Mouse (Mus musculus) small intestine, adult 2 months (tissue): ENCODE measurements around the gene Eif2ak2.

Experiments
- CTCF ChIP-seq: fragments of 200-500 bp; IDR thresholded peaks from 2 replicates; pipeline ENCODE4 v1.5.1; 2012; ENCODE audit warnings: low read depth, mild to moderate bottlenecking, control low read depth, inconsistent platforms, low read length, moderate library complexity, mixed read lengths; ENCODE audit not compliant: insufficient replicate concordance, insufficient read length; ENCODE audit errors: extremely low read depth
- POLR2A ChIP-seq: fragments of 200-500 bp; IDR thresholded peaks from 2 replicates; pipeline ENCODE4 v1.6.1; 2012; ENCODE audit warnings: low read depth, mild to moderate bottlenecking, control low read depth, inconsistent platforms, low read length, moderate library complexity

DNA sequence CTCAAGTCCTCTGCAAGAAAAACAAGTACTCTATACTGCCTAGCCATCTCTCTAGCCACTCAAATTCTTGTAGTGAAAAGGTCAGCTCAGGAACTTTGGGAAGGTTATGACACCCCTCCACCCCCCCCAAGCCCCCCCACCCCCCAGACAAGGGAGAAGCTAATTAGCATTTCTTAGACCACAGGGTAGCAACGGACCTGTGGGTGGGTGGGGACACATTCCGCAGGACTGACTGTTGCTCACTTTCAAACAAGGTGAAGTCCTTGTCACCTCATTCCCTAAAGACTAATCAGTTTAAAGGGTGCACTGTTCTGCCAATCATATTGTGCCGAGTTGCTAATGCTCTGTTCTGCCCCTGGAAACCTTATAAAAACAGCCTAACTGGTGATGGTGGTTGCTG is 31.5 kb upstream of the Eif2ak2 start:
- TF ChIP-seq CTCF (no peak), POLR2A (no peak)
